Mouse (Mus musculus) frontal cortex, postnatal 25 days (tissue): Measurements from ENCODE around the gene Gm10330.
"Not testable (repeated sequence)": the region's sequence is repeated elsewhere in the genome, so short reads cannot be mapped to it uniquely, and the experiment has no call there.

ENCODE experiments used
- DNase-seq, 2 experiments: peaks; one replicate each; pipeline ENCODE4 v3.0.0; 2022; ENCODE audit warnings: low spot score in 2 of 2

Gene Gm10330

GRCm38 (mm10) chr12:23780165-23780564, at the start of gene Gm10330:
Gm10330 (minus strand) TSS chr12:23780265.
- not testable (repeated sequence) for DNase-seq

- DNase-seq = not testable (repeated sequence)
Observed at GRCm38 (mm10) chr12:23800776-23801175, 20.7 kb upstream of the Gm10330 start.

DNA sequence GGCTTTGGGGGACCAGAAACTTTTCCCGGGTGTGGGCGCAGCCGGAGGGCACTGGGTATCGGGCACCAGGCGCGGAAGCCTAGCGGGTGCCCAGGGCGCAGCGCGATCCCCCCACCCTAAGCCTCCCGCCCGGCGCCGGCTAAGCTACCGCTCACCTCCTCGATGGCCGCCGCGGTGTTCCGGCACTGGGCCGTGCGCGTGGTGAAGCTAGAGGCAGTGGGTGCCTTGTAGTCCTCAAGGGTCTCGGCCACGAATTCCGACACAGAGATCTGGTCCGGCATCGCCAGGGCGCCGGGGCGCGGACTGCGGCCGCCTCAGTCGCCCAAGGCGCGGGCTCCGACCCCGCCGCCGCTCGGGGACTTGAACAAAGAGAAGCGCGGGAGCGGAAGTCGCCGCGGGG, 20.3 kb upstream of the Gm10330 start:
- DNase-seq = peak in 1 of 2 experiments; percentile 2
